Mouse (Mus musculus): ENCODE measurements around the gene Ndufa6. TPM values are rescaled to one million over a fixed set of nuclear protein-coding genes. Genes with fewer than 3 reads are reported as not detected.

The Ndufa6 gene
- polyA plus RNA-seq, 1 experiment from 2014 or later = 923 TPM

DNA sequence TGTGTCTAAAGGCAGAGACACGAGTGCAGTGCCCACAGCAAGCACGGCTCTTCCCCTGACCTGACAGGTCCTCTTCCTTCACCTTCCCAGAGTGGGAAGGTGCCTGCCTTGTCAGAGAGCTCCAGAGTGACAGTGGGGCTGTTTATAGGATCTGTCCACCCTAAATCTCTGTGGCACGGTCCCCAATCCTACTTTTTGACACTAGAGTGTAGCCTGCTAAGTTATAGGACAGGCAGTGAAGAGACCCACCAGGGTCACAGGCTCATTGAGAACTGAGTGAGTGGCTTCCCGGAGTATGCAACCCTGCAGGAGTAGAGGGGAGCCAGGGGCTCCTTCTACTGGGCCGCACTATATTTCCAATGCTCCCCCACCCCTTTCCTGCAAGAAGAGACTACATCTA is 23.6 kb upstream of the Ndufa6 start:
- H3K9me3 ChIP-seq (replicated peaks; ENCODE audit: low read length) = no peaks in the 10 kb centered on the region
- H3K27ac ChIP-seq = peak overlapping the region; percentile 93
- no peak for ATAC-seq (replicated peaks; ENCODE audit: low FRiP score, low read depth)
- peaks cover 12% of the 10 kb centered on the region for H3K4me1 ChIP-seq (replicated peaks; ENCODE audit: insufficient read depth, low read length)
- DNase-seq (ENCODE audit: low spot score) = no peak
- H3K27me3 ChIP-seq (ENCODE audit: insufficient read depth, low read length) = no peaks in the 10 kb centered on the region
- H3K9ac ChIP-seq (ENCODE audit: low read depth, low read length) = no peak overlapping the region; the same call in 1 of the 2 replicates
- no peak overlapping the region for H3K4me3 ChIP-seq (replicated peaks; ENCODE audit: low read depth, low read length)
- H3K4me2 ChIP-seq (ENCODE audit: low read length) = peak overlapping the region; percentile 75
- no peak for TF ChIP-seq CTCF (IDR thresholded peaks at IDR 0.05; ENCODE audit: low read depth)
- whole genome bisulfite sequencing = 76% methylated on average over 5 of the region's 5 CpGs
- H3K36me3 ChIP-seq (ENCODE audit: insufficient read depth, low read length) = peaks cover 4% of the 10 kb centered on the region; the same call in 1 of the 2 replicates

DNA sequence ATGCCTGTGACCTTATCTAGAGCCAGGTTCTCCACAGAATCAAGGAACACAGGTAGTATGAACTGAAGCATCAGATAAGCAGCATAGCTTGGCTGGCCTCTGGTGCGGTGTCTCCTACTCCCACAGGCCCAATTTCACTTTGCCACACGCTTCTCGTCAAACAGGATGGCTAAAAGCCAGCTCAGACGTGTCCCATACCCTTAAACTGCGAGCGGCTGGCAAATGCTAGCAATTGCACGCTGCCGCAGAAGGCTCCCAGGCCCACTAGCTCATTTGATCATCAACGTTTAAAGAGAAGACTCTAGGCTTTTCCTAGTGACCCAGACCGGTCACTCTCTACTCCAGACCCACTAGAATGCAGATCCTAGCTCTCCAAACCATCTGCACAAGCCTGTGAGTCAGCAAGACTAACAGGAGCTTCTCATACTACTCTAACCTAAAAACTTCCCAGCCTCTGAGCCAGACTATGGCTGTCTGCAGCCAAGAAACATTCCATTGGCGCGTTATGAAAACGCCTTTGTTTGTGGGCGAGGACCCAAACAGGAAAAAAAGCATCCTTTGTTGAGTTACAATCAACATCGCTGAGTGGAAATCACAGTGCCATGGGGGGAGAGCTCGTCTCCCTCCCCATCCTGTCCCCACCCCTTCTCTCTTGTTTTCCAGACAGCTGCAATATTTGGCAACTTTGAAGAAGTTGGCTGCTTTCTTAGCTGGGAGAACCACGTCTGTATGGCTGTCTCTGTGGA is 22.4 kb upstream of the Ndufa6 start:
- Histone ChIP-seq H3K9me3 (replicated peaks; ENCODE audit: low read length) (no peaks in the 10 kb centered on the region), H3K27me3 (ENCODE audit: insufficient read depth, low read length) (no peaks in the 10 kb centered on the region), H3K4me2 (ENCODE audit: low read length) (no peak overlapping the region; the same call in 1 of the 2 replicates), H3K4me1 (replicated peaks; ENCODE audit: insufficient read depth, low read length) (peaks cover 12% of the 10 kb centered on the region), H3K9ac (ENCODE audit: low read depth, low read length) (no peak overlapping the region), H3K4me3 (replicated peaks; ENCODE audit: low read depth, low read length) (no peak overlapping the region), H3K36me3 (ENCODE audit: insufficient read depth, low read length) (peaks cover 6% of the 10 kb centered on the region; the same call in 1 of the 2 replicates), H3K27ac (peak overlapping the region; percentile 93)
- no peak for TF ChIP-seq CTCF (IDR thresholded peaks at IDR 0.05; ENCODE audit: low read depth)
- WGBS = 65% methylated on average over 17 of the region's 17 CpGs
- DNase-seq (ENCODE audit: low spot score) (peak; percentile 72), ATAC-seq (replicated peaks; ENCODE audit: low FRiP score, low read depth) (no peak)

GRCm38 (mm10) chr15:82375855-82376254 is 21.7 kb upstream of the Ndufa6 start:
- Histone ChIP-seq H3K9ac (ENCODE audit: low read depth, low read length) (no peak overlapping the region), H3K4me1 (replicated peaks; ENCODE audit: insufficient read depth, low read length) (peaks cover 12% of the 10 kb centered on the region), H3K27ac (peak overlapping the region; percentile 93; the same call in 1 of the 2 replicates), H3K27me3 (ENCODE audit: insufficient read depth, low read length) (no peaks in the 10 kb centered on the region), H3K36me3 (ENCODE audit: insufficient read depth, low read length) (peaks cover 6% of the 10 kb centered on the region; the same call in 1 of the 2 replicates), H3K4me3 (replicated peaks; ENCODE audit: low read depth, low read length) (no peak overlapping the region), H3K9me3 (replicated peaks; ENCODE audit: low read length) (no peaks in the 10 kb centered on the region), H3K4me2 (ENCODE audit: low read length) (no peak overlapping the region)
- DNase-seq (ENCODE audit: low spot score) (no peak), ATAC-seq (replicated peaks; ENCODE audit: low FRiP score, low read depth) (no peak)
- WGBS = 93% methylated on average over 9 of the region's 9 CpGs
- TF ChIP-seq CTCF (IDR thresholded peaks at IDR 0.05; ENCODE audit: low read depth) = no peak

DNA sequence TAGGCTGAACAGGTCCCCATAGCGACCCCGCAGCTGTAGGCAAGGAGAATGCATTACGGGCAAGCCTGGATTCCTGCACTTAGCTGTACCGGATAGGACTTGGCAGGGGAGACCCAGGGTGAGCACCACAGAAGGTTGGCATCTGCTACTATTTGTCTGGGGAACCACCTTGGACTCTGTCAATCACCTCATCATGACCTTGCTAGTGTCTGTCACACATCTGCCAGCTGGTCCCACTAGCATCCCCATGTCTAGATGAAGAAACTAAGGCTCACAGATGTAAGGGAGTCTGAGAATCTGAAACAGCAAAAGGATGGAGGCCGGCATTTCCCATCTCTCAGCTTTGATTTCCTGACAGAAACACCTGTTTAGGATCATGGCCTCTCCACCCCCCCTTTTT is 20.3 kb upstream of the Ndufa6 start:
- WGBS = 75% methylated on average over 5 of the region's 5 CpGs
- no peak for TF ChIP-seq CTCF (IDR thresholded peaks at IDR 0.05; ENCODE audit: low read depth)
- DNase-seq (ENCODE audit: low spot score) (no peak), ATAC-seq (replicated peaks; ENCODE audit: low FRiP score, low read depth) (no peak)
- peaks cover 10% of the 10 kb centered on the region; the same call in 1 of the 2 replicates for H3K36me3 ChIP-seq (ENCODE audit: insufficient read depth, low read length)
- H3K4me1 ChIP-seq (replicated peaks; ENCODE audit: insufficient read depth, low read length) = peaks cover 8% of the 10 kb centered on the region
- no peak overlapping the region for H3K4me3 ChIP-seq (replicated peaks; ENCODE audit: low read depth, low read length)
- no peak overlapping the region for H3K27ac ChIP-seq
- H3K9ac ChIP-seq (ENCODE audit: low read depth, low read length) = no peak overlapping the region
- no peak overlapping the region for H3K4me2 ChIP-seq (ENCODE audit: low read length)
- no peaks in the 10 kb centered on the region for H3K9me3 ChIP-seq (replicated peaks; ENCODE audit: low read length)
- H3K27me3 ChIP-seq (ENCODE audit: insufficient read depth, low read length) = no peaks in the 10 kb centered on the region

DNA sequence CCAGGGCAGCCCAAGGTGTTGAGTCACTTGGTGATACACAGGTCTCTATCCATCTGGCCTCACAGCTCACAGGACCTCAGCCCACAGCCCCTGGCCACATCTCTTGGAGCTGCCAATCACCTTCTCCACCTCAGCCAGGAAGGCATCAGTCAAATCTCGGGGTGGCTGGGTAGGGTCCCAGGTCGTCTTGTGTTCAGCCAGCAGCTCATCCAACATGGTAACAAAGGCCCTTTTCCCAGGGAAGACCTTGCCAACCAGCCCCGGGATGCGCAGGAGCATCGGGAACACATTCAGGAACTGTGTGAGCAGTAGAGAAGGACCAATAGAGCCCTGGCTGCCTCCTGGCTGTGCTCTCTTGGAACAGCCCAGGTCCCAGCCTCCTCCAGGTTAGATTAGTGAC is 18.9 kb upstream of the Ndufa6 start:
- Histone ChIP-seq H3K36me3 (ENCODE audit: insufficient read depth, low read length) (peaks cover 10% of the 10 kb centered on the region; the same call in 1 of the 2 replicates), H3K4me3 (replicated peaks; ENCODE audit: low read depth, low read length) (no peak overlapping the region), H3K9me3 (replicated peaks; ENCODE audit: low read length) (no peaks in the 10 kb centered on the region), H3K4me1 (replicated peaks; ENCODE audit: insufficient read depth, low read length) (peaks cover 5% of the 10 kb centered on the region; the same call in 1 of the 2 replicates), H3K27ac (no peak overlapping the region), H3K27me3 (ENCODE audit: insufficient read depth, low read length) (no peaks in the 10 kb centered on the region), H3K9ac (ENCODE audit: low read depth, low read length) (no peak overlapping the region), H3K4me2 (ENCODE audit: low read length) (no peak overlapping the region)
- WGBS = 83% methylated on average over 5 of the region's 5 CpGs
- DNase-seq (ENCODE audit: low spot score) (no peak), ATAC-seq (replicated peaks; ENCODE audit: low FRiP score, low read depth) (no peak)
- TF ChIP-seq CTCF (IDR thresholded peaks at IDR 0.05; ENCODE audit: low read depth) = no peak

- no peak overlapping the region for H3K27ac ChIP-seq
- no peak for ATAC-seq (replicated peaks; ENCODE audit: low FRiP score, low read depth)
- no peak for TF ChIP-seq CTCF (IDR thresholded peaks at IDR 0.05; ENCODE audit: low read depth)
- peaks cover 5% of the 10 kb centered on the region; the same call in 1 of the 2 replicates for H3K4me1 ChIP-seq (replicated peaks; ENCODE audit: insufficient read depth, low read length)
- no peak overlapping the region for H3K4me3 ChIP-seq (replicated peaks; ENCODE audit: low read depth, low read length)
- H3K4me2 ChIP-seq (ENCODE audit: low read length) = no peak overlapping the region
- H3K9me3 ChIP-seq (replicated peaks; ENCODE audit: low read length) = no peaks in the 10 kb centered on the region
- DNase-seq (ENCODE audit: low spot score) = no peak
- H3K9ac ChIP-seq (ENCODE audit: low read depth, low read length) = no peak overlapping the region
- H3K36me3 ChIP-seq (ENCODE audit: insufficient read depth, low read length) = peaks cover 10% of the 10 kb centered on the region; the same call in 1 of the 2 replicates
- WGBS = 82% methylated on average over 6 of the region's 6 CpGs
- H3K27me3 ChIP-seq (ENCODE audit: insufficient read depth, low read length) = no peaks in the 10 kb centered on the region
Observed at GRCm38 (mm10) chr15:82372446-82372845, 18.3 kb upstream of the Ndufa6 start.

Measured in kidney, postnatal 0 days (tissue).